Mouse (Mus musculus) stomach, postnatal 0 days (tissue): Measurements from ENCODE around the gene Lgi2.

Experiments
- CTCF ChIP-seq: IDR thresholded peaks from 2 replicates; pipeline ENCODE4 v1.5.1; 2016; ENCODE audit warnings: antibody characterized with exemption, low read depth, mild to moderate bottlenecking, moderate library complexity
- EP300 ChIP-seq: optimal IDR thresholded peaks from 2 replicates; pipeline ENCODE3; 2016; ENCODE audit warnings: antibody characterized with exemption

DNA sequence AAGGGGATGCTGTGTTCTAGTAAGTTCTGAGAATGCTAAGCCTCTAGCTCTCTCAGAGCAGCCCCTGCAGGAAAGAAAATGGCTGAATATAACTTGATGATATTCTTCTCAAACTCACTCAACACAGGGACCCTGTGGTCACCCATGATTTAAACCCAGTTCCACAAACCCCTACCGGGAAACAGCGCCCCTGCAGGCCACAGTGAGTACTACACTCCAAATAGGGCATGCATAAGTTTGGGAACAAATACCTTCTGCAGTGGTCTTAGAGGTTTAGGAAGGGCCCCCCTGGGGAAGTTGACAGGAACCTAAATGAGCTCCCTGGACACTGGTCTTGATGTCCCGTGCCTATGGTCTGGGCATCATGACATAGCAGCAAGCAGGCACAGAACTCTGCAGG lies 19.3 kb downstream of the Lgi2 start:
- peak; percentile 79 for TF ChIP-seq CTCF
- TF ChIP-seq EP300, result no peak
